Mouse (Mus musculus): Measurements from ENCODE around the gene Ak4. TPM values are rescaled to one million over a fixed set of nuclear protein-coding genes. Genes with fewer than 3 reads are reported as not detected.

Ak4 gene
- 4.8 and 5.3 TPM in 2 replicates for polyA plus RNA-seq (2015; fragmentation: Nextera tagmentation; extraction: Ambion mirVana)

DNA sequence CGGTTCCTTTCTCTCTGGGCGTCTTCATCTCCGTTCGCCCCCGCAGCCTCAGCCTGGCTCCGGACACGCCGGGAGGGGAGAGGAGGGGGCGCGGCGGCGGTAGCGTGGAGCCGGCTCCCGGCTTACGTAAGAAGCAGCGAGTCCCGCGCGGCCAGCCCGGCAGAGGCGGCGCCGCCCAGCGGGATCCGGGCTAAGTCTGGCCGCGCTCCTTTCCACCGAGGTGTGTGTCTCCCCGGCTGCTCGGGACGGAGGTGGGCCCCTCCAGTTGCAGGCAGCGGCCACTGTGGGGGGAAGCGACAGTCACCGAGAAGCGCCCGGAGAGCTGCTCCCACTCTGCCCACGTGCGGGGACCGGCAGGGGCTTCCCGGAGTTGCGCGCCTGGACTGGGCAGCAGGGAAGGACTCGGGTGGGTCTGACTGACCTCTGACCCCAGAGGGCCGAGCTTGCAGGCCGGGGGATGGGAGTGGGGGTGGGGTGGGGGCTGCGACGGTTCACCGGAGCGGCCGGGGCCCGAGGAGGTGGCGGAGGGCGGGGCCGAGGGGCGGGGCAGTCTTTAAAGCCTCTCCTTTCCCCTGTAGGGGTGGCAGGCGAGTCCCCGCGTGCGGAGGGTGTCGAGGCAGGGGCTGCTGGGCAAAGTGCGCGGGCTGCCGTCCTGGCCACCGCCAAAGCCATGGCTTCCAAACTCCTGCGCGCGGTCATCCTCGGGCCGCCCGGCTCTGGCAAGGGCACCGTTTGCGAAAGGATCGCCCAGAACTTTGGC, at the start of gene Ak4:
Gene Ak4, plus strand, starts transcription at position 127 of the 760 bp plus-strand sequence.
- Histone ChIP-seq H3K4me3 (ENCODE audit: low read depth, low read length) (peak within 1 kb of the TSS; percentile 63), H3K36me3 (ENCODE audit: insufficient read depth, low read length) (no peaks in the 10 kb centered on the region), H3K27ac (ENCODE audit: low read length) (no peak within 1 kb of the TSS), H3K27me3 (replicated peaks; ENCODE audit: insufficient read depth, low read length) (peaks cover 4% of the 10 kb centered on the region; the same call in 1 of the 2 replicates), H3K9ac (replicated peaks; ENCODE audit: low read depth) (peak within 1 kb of the TSS; percentile 34; the same call in 1 of the 2 replicates), H3K4me2 (replicated peaks; ENCODE audit: low read depth, low read length) (peak within 1 kb of the TSS; percentile 99), H3K4me1 (ENCODE audit: insufficient read depth, low read depth, low read length) (no peaks in the 10 kb centered on the region), H3K9me3 (ENCODE audit: low read length) (no peaks in the 10 kb centered on the region)
- WGBS, result under 1% methylated on average over 49 of the region's 74 CpGs
- TF ChIP-seq EP300 (IDR thresholded peaks at IDR 0.05), result no peak
- no peak for TF ChIP-seq CTCF (IDR thresholded peaks at IDR 0.05)
- DNase-seq (ENCODE audit: low spot score) (peak; percentile 46), ATAC-seq (peak; percentile 66)

DNA sequence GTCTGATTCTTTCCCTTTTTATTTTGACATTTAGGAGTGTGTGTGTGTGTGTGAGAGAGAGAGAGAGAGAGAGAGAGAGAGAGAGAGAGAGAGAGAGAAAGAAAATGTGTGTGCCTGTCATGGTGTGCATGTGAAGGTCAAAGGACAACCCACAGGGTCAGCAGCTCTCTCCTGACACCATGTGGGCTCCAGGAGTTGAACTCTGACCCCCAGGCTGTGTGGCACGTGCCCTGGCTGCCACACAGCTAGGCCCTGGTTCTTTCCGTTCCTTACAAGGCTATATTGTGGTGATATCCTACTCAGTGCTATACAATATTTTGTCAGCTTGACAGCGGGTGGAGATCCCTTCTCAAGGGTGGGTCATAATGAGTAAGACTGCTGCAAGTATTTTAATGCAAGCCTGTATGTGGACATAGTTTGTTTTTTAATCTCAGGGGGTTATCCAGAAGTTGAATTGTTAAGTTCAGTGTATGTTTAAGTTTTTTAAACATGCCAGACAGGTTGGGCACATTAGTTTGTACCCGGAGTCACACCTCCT, 49.3 kb upstream of the Ak4 start:
- TF ChIP-seq EP300 (IDR thresholded peaks at IDR 0.05) (no peak), CTCF (IDR thresholded peaks at IDR 0.05) (no peak)
- no peaks in the 10 kb centered on the region for H3K4me1 ChIP-seq (ENCODE audit: insufficient read depth, low read depth, low read length)
- H3K36me3 ChIP-seq (ENCODE audit: insufficient read depth, low read length), result no peaks in the 10 kb centered on the region
- H3K27ac ChIP-seq (ENCODE audit: low read length), result no peak overlapping the region
- WGBS, result 72% methylated on average over 4 of the region's 4 CpGs
- H3K27me3 ChIP-seq (replicated peaks; ENCODE audit: insufficient read depth, low read length), result no peaks in the 10 kb centered on the region
- no peak for ATAC-seq
- H3K4me2 ChIP-seq (replicated peaks; ENCODE audit: low read depth, low read length), result no peak overlapping the region
- H3K9me3 ChIP-seq (ENCODE audit: low read length), result no peaks in the 10 kb centered on the region
- no peak overlapping the region for H3K9ac ChIP-seq (replicated peaks; ENCODE audit: low read depth)
- DNase-seq (ENCODE audit: low spot score), result no peak
- H3K4me3 ChIP-seq (ENCODE audit: low read depth, low read length), result no peak overlapping the region

DNA sequence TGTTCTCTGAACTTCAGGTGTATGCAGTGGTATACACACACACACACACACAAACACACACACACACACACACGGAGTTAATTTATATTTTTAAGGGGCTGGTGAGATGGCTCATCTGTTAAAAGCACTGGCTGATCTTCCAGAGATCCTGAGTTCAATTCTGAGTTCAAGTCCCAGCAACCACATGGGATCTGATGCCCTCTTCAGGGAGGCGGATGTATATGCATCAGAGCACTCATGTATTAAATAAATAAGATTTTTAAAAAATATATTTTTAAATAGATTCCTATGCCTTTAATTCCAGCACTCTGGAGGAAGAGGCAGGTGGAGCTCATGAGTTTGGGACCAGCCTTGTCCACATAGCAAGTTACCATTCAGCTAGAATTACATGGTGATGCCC, 46.8 kb upstream of the Ak4 start:
- no peak for ATAC-seq
- TF ChIP-seq CTCF (IDR thresholded peaks at IDR 0.05) (no peak), EP300 (IDR thresholded peaks at IDR 0.05) (no peak)
- Histone ChIP-seq H3K27ac (ENCODE audit: low read length) (no peak overlapping the region), H3K9ac (replicated peaks; ENCODE audit: low read depth) (no peak overlapping the region), H3K27me3 (replicated peaks; ENCODE audit: insufficient read depth, low read length) (no peaks in the 10 kb centered on the region), H3K9me3 (ENCODE audit: low read length) (no peaks in the 10 kb centered on the region), H3K4me3 (ENCODE audit: low read depth, low read length) (no peak overlapping the region), H3K4me1 (ENCODE audit: insufficient read depth, low read depth, low read length) (no peaks in the 10 kb centered on the region), H3K36me3 (ENCODE audit: insufficient read depth, low read length) (no peaks in the 10 kb centered on the region), H3K4me2 (replicated peaks; ENCODE audit: low read depth, low read length) (no peak overlapping the region)
- no peak for DNase-seq (ENCODE audit: low spot score)
- 66% methylated on average over 2 of the region's 2 CpGs for WGBS

DNA sequence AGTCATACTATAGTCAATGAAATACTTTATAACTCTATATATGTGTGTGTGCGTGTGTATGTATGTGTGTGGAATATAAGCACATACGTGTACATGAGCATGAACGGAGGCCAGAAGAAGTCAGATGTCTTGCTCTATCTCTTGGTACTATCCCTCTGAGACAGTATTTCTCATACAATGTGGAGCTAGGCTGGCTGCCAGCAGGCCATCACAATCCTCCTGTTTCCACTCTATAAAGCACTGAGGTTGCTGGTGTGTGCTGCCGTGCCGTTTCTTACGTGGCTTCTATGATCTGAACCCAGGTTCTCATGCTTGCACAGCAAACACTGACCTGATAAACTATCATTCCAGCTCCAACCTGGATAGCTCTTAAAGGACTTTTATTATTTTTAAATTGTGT, 46.3 kb upstream of the Ak4 start:
- H3K36me3 ChIP-seq (ENCODE audit: insufficient read depth, low read length), result no peaks in the 10 kb centered on the region
- H3K27ac ChIP-seq (ENCODE audit: low read length), result no peak overlapping the region
- no peaks in the 10 kb centered on the region for H3K9me3 ChIP-seq (ENCODE audit: low read length)
- H3K27me3 ChIP-seq (replicated peaks; ENCODE audit: insufficient read depth, low read length), result no peaks in the 10 kb centered on the region
- ATAC-seq (no peak), DNase-seq (ENCODE audit: low spot score) (no peak)
- H3K9ac ChIP-seq (replicated peaks; ENCODE audit: low read depth), result no peak overlapping the region
- no peak for TF ChIP-seq CTCF (IDR thresholded peaks at IDR 0.05)
- no peak for TF ChIP-seq EP300 (IDR thresholded peaks at IDR 0.05)
- no peak overlapping the region for H3K4me2 ChIP-seq (replicated peaks; ENCODE audit: low read depth, low read length)
- WGBS, result 84% methylated on average over 6 of the region's 6 CpGs
- H3K4me1 ChIP-seq (ENCODE audit: insufficient read depth, low read depth, low read length), result no peaks in the 10 kb centered on the region
- no peak overlapping the region for H3K4me3 ChIP-seq (ENCODE audit: low read depth, low read length)

DNA sequence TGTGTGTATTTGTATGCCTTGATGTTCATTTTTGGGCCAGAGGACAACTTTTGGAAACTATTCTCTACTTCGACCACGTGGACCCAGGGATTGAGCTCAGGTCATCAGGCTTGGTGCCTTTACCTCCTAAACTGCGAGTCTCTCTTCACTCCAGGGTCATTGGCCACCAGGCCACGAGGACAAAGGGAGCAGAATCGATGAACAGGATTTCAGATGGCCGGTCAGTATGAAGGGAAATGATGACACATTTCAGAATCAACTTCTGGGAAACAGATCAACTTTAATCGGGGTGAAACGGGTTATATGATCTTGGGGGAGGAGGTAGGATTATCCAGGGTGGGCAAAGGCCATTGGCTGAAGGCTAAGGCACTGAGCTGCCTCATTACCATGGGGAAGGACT, 45.0 kb upstream of the Ak4 start:
- Histone ChIP-seq H3K9ac (replicated peaks; ENCODE audit: low read depth) (no peak overlapping the region), H3K36me3 (ENCODE audit: insufficient read depth, low read length) (no peaks in the 10 kb centered on the region), H3K27me3 (replicated peaks; ENCODE audit: insufficient read depth, low read length) (no peaks in the 10 kb centered on the region), H3K9me3 (ENCODE audit: low read length) (no peaks in the 10 kb centered on the region), H3K27ac (ENCODE audit: low read length) (no peak overlapping the region), H3K4me3 (ENCODE audit: low read depth, low read length) (no peak overlapping the region), H3K4me1 (ENCODE audit: insufficient read depth, low read depth, low read length) (no peaks in the 10 kb centered on the region), H3K4me2 (replicated peaks; ENCODE audit: low read depth, low read length) (no peak overlapping the region)
- ATAC-seq (no peak), DNase-seq (ENCODE audit: low spot score) (no peak)
- WGBS, result 74% methylated on average over 8 of the region's 8 CpGs
- no peak for TF ChIP-seq CTCF (IDR thresholded peaks at IDR 0.05)
- TF ChIP-seq EP300 (IDR thresholded peaks at IDR 0.05), result no peak

DNA sequence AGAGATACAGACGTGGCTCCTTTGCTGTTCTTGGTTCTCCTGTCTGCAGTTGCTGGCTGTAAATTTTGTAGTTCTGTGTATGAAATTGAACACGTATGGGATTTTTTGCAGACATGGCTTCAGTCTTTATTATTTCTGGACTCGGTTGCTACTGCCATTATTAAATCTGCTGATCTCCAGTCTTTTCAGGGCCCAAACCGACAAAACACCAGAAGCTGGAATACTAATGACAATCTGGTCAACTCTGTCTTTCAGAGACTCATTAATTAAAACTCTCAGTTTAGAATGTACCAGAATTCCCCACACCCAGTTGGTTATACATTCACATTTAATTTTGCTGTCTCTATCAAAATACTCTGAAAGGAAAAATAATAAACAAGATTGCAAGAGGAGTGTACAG, 42.2 kb upstream of the Ak4 start:
- no peaks in the 10 kb centered on the region for H3K36me3 ChIP-seq (ENCODE audit: insufficient read depth, low read length)
- no peaks in the 10 kb centered on the region for H3K9me3 ChIP-seq (ENCODE audit: low read length)
- DNase-seq (ENCODE audit: low spot score), result no peak
- no peaks in the 10 kb centered on the region for H3K4me1 ChIP-seq (ENCODE audit: insufficient read depth, low read depth, low read length)
- H3K4me2 ChIP-seq (replicated peaks; ENCODE audit: low read depth, low read length), result no peak overlapping the region
- no peak for ATAC-seq
- WGBS, result 83% methylated on average over 4 of the region's 4 CpGs
- no peak overlapping the region for H3K4me3 ChIP-seq (ENCODE audit: low read depth, low read length)
- TF ChIP-seq EP300 (IDR thresholded peaks at IDR 0.05) (no peak), CTCF (IDR thresholded peaks at IDR 0.05) (no peak)
- no peak overlapping the region for H3K27ac ChIP-seq (ENCODE audit: low read length)
- H3K27me3 ChIP-seq (replicated peaks; ENCODE audit: insufficient read depth, low read length), result no peaks in the 10 kb centered on the region
- no peak overlapping the region for H3K9ac ChIP-seq (replicated peaks; ENCODE audit: low read depth)
